Mouse (Mus musculus) heart, embryonic 13.5 days (tissue): Measurements from ENCODE around the gene Spred1. TPM values are rescaled to one million over a fixed set of nuclear protein-coding genes. Genes with fewer than 3 reads are reported as not detected.
A peak's percentile ranks its signal among the peaks of the same experiment; 100 is the strongest.

Experiments used
- ATAC-seq: fragments of 200-750 bp; cut with Nextera tagmentation; 2 replicates; pipeline ENCODE4 v1.8.0; 2017; ENCODE audit warnings: moderate TSS enrichment; ENCODE audit not compliant: insufficient number of reproducible peaks, low FRiP score, low TSS enrichment; ENCODE audit errors: extremely low read depth
- H3K27ac ChIP-seq: fragments of 300-500 bp; sonication (generic); replicated peaks from 2 replicates; pipeline ENCODE4 v1.5.1; 2015; ENCODE audit warnings: moderate library complexity, mild to moderate bottlenecking, inconsistent platforms
- H3K27me3 ChIP-seq: fragments of 300-500 bp; sonication (generic); replicated peaks from 2 replicates; pipeline ENCODE4 v1.6.1; 2015; ENCODE audit warnings: mild to moderate bottlenecking, inconsistent platforms
- H3K36me3 ChIP-seq: fragments of 300-500 bp; sonication (generic); 2 replicates; pipeline ENCODE4 v1.6.1; 2015; ENCODE audit warnings: mild to moderate bottlenecking, inconsistent platforms
- H3K4me1 ChIP-seq: fragments of 300-500 bp; sonication (generic); 2 replicates; pipeline ENCODE4 v1.6.1; 2015; ENCODE audit warnings: inconsistent platforms
- H3K4me2 ChIP-seq: fragments of 300-500 bp; sonication (generic); 2 replicates; pipeline ENCODE4 v1.6.1; 2015; ENCODE audit warnings: inconsistent platforms, mild to moderate bottlenecking, moderate library complexity
- H3K4me3 ChIP-seq: fragments of 300-500 bp; sonication (generic); 2 replicates; pipeline ENCODE4 v1.5.1; 2015; ENCODE audit warnings: moderate library complexity, mild to moderate bottlenecking, inconsistent platforms
- H3K9ac ChIP-seq: fragments of 300-500 bp; sonication (generic); 2 replicates; pipeline ENCODE4 v1.6.1; 2015; ENCODE audit warnings: inconsistent platforms, mild to moderate bottlenecking, moderate library complexity
- H3K9me3 ChIP-seq: fragments of 300-500 bp; sonication (generic); 2 replicates; pipeline ENCODE4 v1.6.1; 2016; ENCODE audit warnings: inconsistent platforms
- WGBS: fragments of 180-500 bp; shearing (Covaris S2); methylation state at CpG from one replicate; pipeline ENCODE4 v1.1.7; 2015; ENCODE audit warnings: mixed read lengths; 5-methylcytosine and 5-hydroxymethylcytosine counted together
- polyA plus RNA-seq: library from polyadenylated mRNA; unstranded; fragments of >200 nt; fragmentation: Nextera tagmentation; extraction: Ambion mirVana; gene quantifications from 2 replicates; pipeline ENCODE4 v1.2.1, GENCODE M21; 2015

Gene Spred1
- 3.8 and 5.7 TPM in 2 replicates for polyA plus RNA-seq

DNA sequence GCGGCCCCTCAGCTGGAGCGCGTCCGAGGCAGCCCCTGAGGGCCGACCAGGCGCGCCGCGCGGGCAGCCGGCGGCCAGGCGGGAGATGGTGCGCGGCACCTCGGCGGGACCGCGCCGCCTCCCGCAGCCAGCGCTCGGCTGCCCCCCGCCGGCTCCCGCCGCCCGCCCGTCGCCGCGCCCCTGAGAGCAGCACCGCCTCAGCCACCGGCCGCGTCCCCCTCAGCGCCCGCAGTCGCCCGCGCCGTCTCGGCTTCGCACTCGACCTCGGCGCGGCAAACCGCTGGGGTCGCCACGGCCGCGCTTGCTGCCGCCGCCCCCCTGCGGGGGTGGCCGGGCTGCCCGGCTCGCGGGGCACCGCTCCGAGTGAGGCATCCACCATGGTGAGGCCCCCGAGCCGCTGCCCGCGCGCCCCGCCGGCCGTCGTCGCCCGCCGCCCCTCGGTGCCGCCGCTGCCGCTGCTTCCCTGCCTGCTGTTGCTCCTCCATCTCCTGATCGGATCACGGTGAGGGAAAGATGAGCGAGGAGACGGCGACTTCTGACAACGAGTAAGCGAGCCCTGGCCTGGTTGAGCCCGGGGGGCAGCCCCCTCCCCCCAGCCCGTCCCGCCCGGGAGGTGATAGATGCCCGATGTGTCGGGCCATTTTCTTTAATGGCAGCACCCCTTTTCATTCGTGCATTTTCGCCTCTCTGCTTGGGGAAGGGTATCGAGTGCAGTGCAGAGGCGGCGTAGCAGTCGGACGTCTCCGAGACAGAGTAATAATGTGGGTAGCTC is at the start of gene Spred1:
Spred1 (plus strand) TSS at position 163 of the 772 bp plus-strand sequence.
- WGBS: under 1% methylated on average over 71 of the region's 99 CpGs
- Histone ChIP-seq H3K4me1 (peaks cover 25% of the 10 kb centered on the region), H3K9me3 (no peaks in the 10 kb centered on the region), H3K9ac (peak within 1 kb of the TSS; percentile 99), H3K27ac (peak within 1 kb of the TSS; percentile 100), H3K4me3 (peak within 1 kb of the TSS; percentile 92), H3K27me3 (no peaks in the 10 kb centered on the region), H3K36me3 (no peaks in the 10 kb centered on the region), H3K4me2 (peak within 1 kb of the TSS; percentile 88)
- peak; percentile 23; the same call in 1 of the 2 replicates for ATAC-seq

GRCm38 (mm10) chr2:117071596-117071995 is 49.6 kb upstream of the Spred1 start:
- Histone ChIP-seq H3K4me1 (0 out of 2 replicates have a peak, but pooled peaks cover 3% of the 10 kb centered on the region), H3K9ac (no peak overlapping the region), H3K4me2 (no peak overlapping the region), H3K27ac (no peak overlapping the region), H3K36me3 (no peaks in the 10 kb centered on the region), H3K4me3 (no peak overlapping the region), H3K27me3 (no peaks in the 10 kb centered on the region), H3K9me3 (no peaks in the 10 kb centered on the region)
- ATAC-seq: no peak
- 60% methylated on average over 3 of the region's 3 CpGs for WGBS

DNA sequence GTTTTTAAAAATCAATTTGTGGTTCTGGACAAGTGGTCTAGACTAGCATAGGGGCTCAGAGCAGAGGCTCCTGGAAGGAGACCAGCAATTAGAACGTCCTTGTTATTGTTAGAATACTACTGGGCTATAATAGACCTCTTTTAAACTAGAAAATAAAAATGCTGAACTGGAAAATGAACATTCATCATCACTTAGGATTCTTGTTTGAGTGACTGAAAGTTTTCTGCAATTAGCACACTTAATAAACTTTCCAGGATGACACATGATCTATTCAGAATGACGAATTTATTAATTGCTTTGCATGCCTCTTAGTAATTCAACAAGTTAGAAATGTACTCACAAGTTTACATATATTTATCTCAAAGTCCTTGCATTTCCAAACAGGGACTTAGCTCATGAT is 42.5 kb upstream of the Spred1 start:
- Histone ChIP-seq H3K36me3 (no peaks in the 10 kb centered on the region), H3K4me2 (no peak overlapping the region), H3K4me3 (no peak overlapping the region), H3K27me3 (no peaks in the 10 kb centered on the region), H3K4me1 (peaks cover 6% of the 10 kb centered on the region; the same call in 1 of the 2 replicates), H3K9me3 (no peaks in the 10 kb centered on the region), H3K27ac (no peak overlapping the region), H3K9ac (no peak overlapping the region)
- WGBS: 57% methylated on average over 2 of the region's 2 CpGs
- no peak for ATAC-seq

DNA sequence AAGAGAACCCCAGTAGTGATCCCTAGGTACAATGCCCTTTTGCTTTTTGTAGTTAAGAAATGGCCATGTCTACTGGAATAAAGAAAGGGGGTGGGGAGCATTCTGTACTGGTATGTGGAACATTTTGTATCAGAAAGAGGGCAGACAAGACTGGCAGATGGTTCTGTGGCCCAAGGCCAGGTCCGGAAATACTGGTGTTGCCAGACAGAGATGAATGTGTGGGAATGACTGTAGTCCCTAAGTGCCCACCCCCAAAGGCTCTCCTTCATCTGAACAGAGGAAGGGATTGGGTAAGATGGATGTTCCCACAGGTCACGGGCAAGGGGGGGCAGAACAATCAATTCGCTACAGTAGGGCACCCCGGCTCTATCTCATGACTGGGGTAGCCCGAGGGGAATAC is 41.6 kb upstream of the Spred1 start:
- Histone ChIP-seq H3K4me2 (no peak overlapping the region), H3K36me3 (no peaks in the 10 kb centered on the region), H3K9ac (no peak overlapping the region), H3K4me1 (peaks cover 6% of the 10 kb centered on the region; the same call in 1 of the 2 replicates), H3K27ac (no peak overlapping the region), H3K27me3 (no peaks in the 10 kb centered on the region), H3K9me3 (no peaks in the 10 kb centered on the region), H3K4me3 (no peak overlapping the region)
- no peak for ATAC-seq
- 74% methylated on average over 5 of the region's 5 CpGs for WGBS

GRCm38 (mm10) chr2:117086002-117086765 is 35.0 kb upstream of the Spred1 start:
- no peak overlapping the region for H3K4me2 ChIP-seq
- H3K9me3 ChIP-seq: no peaks in the 10 kb centered on the region
- 71% methylated on average over 12 of the region's 12 CpGs for WGBS
- peaks cover 20% of the 10 kb centered on the region for H3K4me1 ChIP-seq
- no peaks in the 10 kb centered on the region for H3K36me3 ChIP-seq
- no peak overlapping the region for H3K4me3 ChIP-seq
- no peaks in the 10 kb centered on the region for H3K27me3 ChIP-seq
- ATAC-seq: no peak
- H3K9ac ChIP-seq: no peak overlapping the region
- H3K27ac ChIP-seq: no peak overlapping the region

- Histone ChIP-seq H3K4me1 (peaks cover 24% of the 10 kb centered on the region), H3K27me3 (no peaks in the 10 kb centered on the region), H3K36me3 (no peaks in the 10 kb centered on the region), H3K4me3 (no peak overlapping the region), H3K4me2 (no peak overlapping the region), H3K9me3 (no peaks in the 10 kb centered on the region), H3K9ac (no peak overlapping the region), H3K27ac (no peak overlapping the region)
- ATAC-seq: no peak
- WGBS: 45% methylated on average over 1 of the region's 1 CpGs
Observed at GRCm38 (mm10) chr2:117086766-117087457, 34.3 kb upstream of the Spred1 start.

GRCm38 (mm10) chr2:117087458-117087820 is 33.7 kb upstream of the Spred1 start:
- no peak overlapping the region for H3K27ac ChIP-seq
- H3K27me3 ChIP-seq: no peaks in the 10 kb centered on the region
- no peak overlapping the region for H3K4me2 ChIP-seq
- H3K36me3 ChIP-seq: no peaks in the 10 kb centered on the region
- 68% methylated on average over 4 of the region's 4 CpGs for WGBS
- no peak for ATAC-seq
- H3K4me1 ChIP-seq: peaks cover 24% of the 10 kb centered on the region
- no peak overlapping the region for H3K4me3 ChIP-seq
- no peak overlapping the region for H3K9ac ChIP-seq
- H3K9me3 ChIP-seq: no peaks in the 10 kb centered on the region

DNA sequence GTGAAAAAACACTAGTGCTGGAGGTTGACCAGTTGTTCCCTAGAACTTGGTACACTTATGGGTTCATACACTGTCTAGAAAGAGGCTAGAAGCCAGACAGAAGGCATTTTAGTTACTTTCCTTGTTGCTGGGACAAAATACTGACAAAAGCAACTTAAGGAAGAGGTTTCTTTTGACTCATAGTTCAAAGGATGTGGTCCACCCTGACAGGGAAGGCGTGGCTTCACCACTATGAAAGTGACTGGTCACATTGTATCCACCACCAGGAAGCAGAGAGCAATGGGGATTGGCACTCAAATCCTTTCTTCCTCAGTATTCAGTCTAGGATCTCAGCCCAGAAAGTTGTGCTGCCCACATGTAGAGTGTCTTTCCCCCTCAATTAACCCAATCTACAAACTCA is 31.7 kb upstream of the Spred1 start:
- no peaks in the 10 kb centered on the region for H3K9me3 ChIP-seq
- H3K27me3 ChIP-seq: no peaks in the 10 kb centered on the region
- no peak overlapping the region for H3K4me3 ChIP-seq
- no peak overlapping the region for H3K27ac ChIP-seq
- ATAC-seq: no peak
- H3K4me1 ChIP-seq: peaks cover 40% of the 10 kb centered on the region
- no peak overlapping the region for H3K9ac ChIP-seq
- no peaks in the 10 kb centered on the region for H3K36me3 ChIP-seq
- WGBS: 88% methylated on average over 1 of the region's 1 CpGs
- H3K4me2 ChIP-seq: no peak overlapping the region

GRCm38 (mm10) chr2:117090061-117090460 is 31.1 kb upstream of the Spred1 start:
- Histone ChIP-seq H3K4me1 (peaks cover 40% of the 10 kb centered on the region), H3K36me3 (no peaks in the 10 kb centered on the region), H3K4me2 (no peak overlapping the region), H3K9me3 (no peaks in the 10 kb centered on the region), H3K9ac (no peak overlapping the region), H3K27me3 (no peaks in the 10 kb centered on the region), H3K27ac (no peak overlapping the region), H3K4me3 (no peak overlapping the region)
- ATAC-seq: no peak
- WGBS: 71% methylated on average over 3 of the region's 3 CpGs

DNA sequence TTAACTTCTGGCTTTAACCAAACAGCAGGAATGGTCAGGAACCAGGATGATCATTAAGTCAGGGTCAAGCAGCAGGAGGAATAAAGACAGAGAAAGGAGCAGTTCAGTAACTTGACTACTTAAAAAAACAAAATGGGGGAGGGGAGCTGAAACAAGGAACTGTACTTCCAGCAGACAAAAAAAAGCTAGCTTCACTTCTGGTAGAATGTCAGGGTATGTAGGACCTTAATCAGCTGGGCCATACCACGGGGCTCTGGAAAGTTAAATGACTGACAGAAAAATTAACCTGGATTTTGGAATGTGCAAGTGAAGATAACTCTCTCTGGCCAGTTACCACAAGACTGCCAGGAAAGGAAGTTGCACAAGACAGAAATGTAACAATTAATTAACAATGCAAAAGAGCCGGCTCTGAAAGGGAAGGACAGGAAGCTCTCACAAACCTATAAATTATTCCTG is 28.2 kb upstream of the Spred1 start:
- Histone ChIP-seq H3K27ac (peak overlapping the region; percentile 17; the same call in 1 of the 2 replicates), H3K9ac (no peak overlapping the region), H3K4me3 (no peak overlapping the region), H3K9me3 (no peaks in the 10 kb centered on the region), H3K4me2 (no peak overlapping the region), H3K36me3 (no peaks in the 10 kb centered on the region), H3K27me3 (no peaks in the 10 kb centered on the region), H3K4me1 (peaks cover 58% of the 10 kb centered on the region)
- 19% methylated on average over 2 of the region's 2 CpGs for WGBS
- no peak for ATAC-seq

DNA sequence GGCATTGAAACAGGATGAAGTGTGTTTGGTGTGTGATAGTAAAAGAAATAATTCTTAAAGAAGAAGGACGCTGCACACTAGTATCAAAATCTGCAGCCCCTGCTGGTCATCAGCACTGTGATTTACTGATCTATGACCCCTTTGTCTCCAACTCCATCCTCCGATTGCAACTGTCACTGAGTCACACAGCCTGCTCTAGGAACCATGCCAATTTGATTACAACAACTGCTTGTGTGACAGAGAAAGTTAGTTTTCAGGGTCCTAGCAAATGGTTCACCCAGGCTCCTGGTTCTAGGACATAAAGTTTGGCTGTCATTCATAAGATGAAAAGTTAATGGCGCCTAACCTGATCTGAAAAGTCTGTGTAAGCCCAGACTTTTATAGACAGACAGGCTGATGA is 25.7 kb upstream of the Spred1 start:
- H3K27me3 ChIP-seq: no peaks in the 10 kb centered on the region
- H3K36me3 ChIP-seq: no peaks in the 10 kb centered on the region
- no peak overlapping the region for H3K4me2 ChIP-seq
- no peak overlapping the region for H3K27ac ChIP-seq
- H3K9ac ChIP-seq: no peak overlapping the region
- no peaks in the 10 kb centered on the region for H3K9me3 ChIP-seq
- ATAC-seq: no peak
- H3K4me1 ChIP-seq: peaks cover 73% of the 10 kb centered on the region
- WGBS: 34% methylated on average over 3 of the region's 3 CpGs
- no peak overlapping the region for H3K4me3 ChIP-seq
